Mouse (Mus musculus): ENCODE data around the gene Foxo3.
A peak's percentile ranks its signal among the peaks of the same experiment; 100 is the strongest.

The Foxo3 gene

GRCm38 (mm10) chr10:42276507-42277345 lies at the start of gene Foxo3:
TSS of gene Foxo3 (minus strand) at chr10:42276755.
- DNase-seq, result peak; percentile 93 to 95

DNA sequence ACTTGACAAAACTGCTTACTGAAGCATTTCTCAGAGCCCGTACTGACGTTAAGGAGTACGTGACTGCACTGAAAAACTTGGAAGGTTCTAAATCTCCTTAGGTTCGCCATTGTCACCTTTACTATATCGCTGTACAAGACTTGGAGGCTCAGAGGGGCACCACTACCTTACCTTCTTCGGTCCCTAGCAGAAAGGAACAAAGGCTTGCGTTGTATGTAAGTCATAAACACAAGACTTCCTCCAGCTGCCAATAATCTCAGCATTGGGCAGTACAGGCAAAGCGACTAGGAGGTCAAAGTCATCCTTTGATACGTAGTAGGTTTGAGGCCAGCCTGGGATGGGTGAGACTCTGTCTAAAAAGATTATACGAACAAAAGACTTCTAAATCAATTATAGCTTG lies 48.8 kb upstream of the Foxo3 start:
- no peak for DNase-seq

- no peak for DNase-seq
Measured at GRCm38 (mm10) chr10:42323978-42324377, 47.4 kb upstream of the Foxo3 start.

GRCm38 (mm10) chr10:42313222-42313786 lies 36.7 kb upstream of the Foxo3 start:
- DNase-seq, result no peak

DNA sequence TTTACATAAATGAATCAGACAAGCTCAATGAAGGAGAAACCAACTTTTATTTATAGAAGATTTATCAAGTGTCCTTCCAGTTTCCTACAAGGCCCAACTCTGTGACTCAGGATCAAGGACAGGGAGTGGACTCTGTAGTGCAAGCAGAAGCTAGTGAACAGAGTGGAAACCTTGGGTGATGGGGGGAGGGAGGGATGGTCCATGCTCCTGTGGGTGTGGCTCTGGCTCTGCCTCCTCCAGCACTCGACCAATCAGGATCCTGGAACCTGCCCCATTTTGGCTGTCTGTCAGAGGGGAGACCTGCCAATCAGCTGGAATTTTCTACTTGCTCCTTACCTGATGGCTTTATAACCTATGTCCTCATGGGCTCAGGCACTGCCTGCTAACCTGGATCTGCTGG lies 36.0 kb upstream of the Foxo3 start:
- no peak for DNase-seq

- DNase-seq, result peak in 1 of 2 experiments; percentile 34
Measured at GRCm38 (mm10) chr10:42308687-42308987, 32.1 kb upstream of the Foxo3 start.

- DNase-seq, result peak; percentile 83 to 86
Measured at GRCm38 (mm10) chr10:42307980-42308686, 31.6 kb upstream of the Foxo3 start.

GRCm38 (mm10) chr10:42306422-42306821 lies 29.9 kb upstream of the Foxo3 start:
- DNase-seq, result no peak

DNA sequence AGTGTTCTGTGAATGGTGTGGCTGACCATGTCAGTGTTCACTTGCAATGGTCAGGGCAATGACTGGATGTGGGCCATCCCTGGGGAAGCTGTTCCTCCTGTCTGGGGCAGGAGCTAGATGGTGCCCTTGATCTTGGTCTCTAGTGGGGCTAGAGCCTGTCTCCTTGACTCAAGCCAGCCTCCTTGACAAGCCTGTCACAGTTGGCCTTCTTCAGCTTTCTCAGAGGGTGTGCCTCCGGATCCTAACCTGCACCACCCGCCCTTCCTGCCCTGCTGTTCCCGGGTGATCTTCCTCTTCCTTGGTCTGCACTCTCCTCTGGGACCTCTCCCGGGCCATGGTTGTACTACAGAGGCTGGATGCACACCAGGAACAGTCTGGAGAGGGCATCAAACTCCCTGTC lies 24.2 kb upstream of the Foxo3 start:
- DNase-seq, result no peak

GRCm38 (mm10) chr10:42299967-42300366 lies 23.4 kb upstream of the Foxo3 start:
- DNase-seq, result no peak

- no peak for DNase-seq
Measured at GRCm38 (mm10) chr10:42299426-42299825, 22.9 kb upstream of the Foxo3 start.

DNA sequence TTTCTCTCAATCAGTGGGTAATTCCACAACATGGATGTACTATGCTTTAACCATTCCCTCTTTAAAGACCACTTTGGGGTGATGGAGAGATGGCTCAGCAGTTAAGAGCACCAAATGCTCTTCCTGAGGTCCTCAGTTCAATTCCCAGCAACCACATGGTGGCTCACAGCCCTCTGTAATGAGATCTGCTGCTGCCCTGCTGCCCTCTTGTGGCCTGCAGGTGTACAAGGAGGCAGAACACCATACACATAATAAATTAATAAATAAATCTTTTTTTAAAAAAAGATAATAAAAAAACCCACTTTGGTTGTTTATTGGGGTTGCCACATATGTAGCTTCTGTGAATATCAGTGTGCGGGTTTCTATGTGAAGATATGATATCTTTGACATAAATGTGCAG lies 21.4 kb upstream of the Foxo3 start:
- DNase-seq, result no peak

- no peak for DNase-seq
Measured at GRCm38 (mm10) chr10:42297109-42297508, 20.6 kb upstream of the Foxo3 start.

DNA sequence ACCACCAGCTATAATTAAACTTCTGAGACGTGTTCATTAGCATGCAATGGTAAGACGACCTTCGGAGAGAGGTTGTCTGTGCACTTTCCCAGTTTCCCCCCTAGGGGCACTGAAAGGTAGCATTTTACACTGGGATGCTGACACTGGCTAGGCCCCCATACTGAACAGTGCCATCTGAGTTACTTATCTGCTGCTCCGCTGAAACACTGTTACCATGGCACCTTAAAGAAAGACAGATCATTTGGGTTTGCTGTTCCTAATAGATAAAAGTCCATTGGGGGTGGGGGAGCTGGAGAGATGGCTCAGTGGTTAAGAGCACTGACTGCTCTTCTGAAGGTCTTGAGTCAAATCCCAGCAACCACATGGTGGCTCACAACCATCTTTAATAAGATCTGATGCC lies 20.0 kb upstream of the Foxo3 start:
- no peak for DNase-seq

DNA sequence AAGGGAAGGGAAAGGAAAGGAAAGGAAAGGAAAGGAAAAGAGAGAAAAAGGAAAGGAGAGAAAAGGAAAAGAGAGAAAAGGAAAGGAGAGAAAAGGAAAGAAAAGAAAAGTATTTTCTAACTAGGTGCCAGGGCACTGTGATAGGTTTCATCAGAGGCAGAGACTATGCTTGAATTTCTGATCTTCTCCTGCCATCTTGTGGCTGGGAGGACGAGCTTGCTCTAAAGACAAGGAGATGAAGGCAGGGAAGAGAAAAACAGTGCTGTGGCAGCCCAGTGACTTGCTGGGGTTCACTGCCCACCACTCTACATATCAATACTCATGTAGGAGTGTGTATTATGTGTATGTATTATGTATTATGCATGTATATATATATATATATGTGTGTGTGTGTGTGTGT lies 18.5 kb upstream of the Foxo3 start:
- peak in 1 of 2 experiments; percentile 57 for DNase-seq

DNA sequence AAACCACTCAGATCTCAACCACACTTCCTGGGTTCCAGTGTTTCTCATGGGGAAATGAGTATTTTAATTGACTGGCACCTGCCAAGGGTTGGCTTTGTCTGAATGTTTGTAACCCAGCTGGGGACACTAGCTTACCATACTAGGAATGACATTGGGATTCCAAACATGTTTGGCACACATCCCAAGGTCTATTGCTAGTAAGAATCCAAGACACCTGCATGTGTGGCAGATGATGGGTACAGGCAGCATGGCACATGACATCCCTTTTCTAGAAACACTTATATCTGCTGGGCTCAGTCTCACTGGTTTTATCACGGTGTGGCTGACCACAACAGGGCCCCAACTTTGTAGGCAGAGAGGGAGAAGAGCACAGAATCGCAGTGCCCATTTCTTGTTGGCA lies 17.8 kb upstream of the Foxo3 start:
- DNase-seq, result no peak

DNA sequence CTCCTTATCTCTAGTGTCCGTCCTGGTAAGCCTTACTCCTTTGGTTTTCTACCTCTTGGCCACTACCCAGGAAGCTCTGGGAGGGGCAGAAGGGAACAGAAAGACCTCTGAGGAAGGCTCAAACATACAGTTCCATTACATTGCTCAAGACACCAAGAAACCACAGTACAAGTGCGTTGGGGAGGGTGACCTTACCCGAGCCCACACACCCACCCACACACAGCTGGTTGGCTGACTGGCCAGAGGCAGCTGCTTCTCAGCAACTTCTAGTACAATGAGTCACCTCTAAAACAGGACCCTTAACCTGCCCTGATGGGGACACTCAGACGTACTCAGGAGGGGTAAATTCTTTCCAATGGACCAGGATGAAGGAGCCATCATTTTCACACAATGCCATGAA lies 17.3 kb upstream of the Foxo3 start:
- DNase-seq, result no peak

DNA sequence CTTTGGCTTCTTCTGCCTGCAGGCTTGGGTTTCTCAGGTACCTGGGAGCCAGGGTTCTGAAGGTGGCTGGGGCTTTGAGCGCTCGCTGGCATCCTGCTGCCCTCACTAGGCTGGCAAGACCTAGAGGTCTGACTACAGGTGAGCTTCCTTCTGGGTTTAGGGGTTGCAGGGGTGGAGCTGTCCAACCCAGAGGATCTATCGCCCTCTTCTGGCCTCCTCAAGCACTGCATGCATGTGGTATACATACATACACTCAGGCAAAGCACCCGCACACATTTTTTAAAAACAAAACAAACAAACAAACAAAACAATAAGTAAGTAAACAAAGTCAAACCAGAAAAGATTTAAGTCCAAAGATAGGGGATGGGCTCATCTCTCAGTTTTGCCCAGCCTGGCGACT lies 14.8 kb upstream of the Foxo3 start:
- DNase-seq, result peak; percentile 54 to 78

DNA sequence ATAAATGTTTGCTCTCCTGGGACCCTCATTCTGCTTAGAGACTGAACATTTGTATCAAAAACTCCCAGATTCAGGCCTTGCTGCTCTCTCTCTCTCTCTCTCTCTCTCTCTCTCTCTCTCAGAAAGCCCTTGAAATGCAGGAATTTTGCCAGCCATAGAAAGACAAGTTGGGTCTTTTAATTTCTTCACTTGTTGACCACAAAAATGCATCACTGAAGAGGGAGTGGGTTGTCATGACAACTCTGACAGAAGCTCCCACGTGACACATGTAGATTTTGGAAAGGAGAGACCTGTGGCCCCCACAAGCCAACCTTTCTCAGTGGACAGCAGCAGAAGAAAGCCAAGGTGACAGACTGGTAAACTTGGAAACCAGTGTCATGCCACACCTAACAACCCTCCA lies 11.1 kb upstream of the Foxo3 start:
- DNase-seq, result no peak

DNA sequence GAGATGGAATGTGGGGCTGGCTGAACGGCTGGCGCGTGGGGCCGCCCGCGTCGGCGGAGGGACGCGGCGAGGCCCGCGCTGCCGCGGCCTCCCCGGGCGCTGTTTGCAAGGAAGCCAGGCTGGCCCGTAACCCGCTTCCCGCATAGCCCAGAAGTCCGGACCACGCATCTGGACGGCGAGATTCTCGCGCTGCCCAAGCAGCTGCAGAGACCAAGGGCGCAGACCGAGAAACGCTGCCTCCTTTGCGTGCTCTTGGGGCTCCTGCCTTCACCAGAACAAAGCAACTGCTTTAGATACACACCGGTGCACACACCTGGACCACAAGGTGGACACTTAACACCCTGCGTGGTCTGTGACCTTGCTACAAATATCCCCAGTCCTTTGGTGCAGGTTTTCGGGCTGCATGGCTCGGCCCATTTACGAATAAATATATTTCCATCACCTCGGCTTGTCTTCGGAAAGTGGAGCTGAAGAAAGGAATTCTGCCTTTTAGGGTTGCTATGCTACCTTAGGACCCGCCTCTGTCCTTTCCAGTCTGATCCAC lies 1.8 kb upstream of the Foxo3 start:
- no peak for DNase-seq

GRCm38 (mm10) chr10:42277476-42278306 lies 1.1 kb upstream of the Foxo3 start:
- DNase-seq, result peak; percentile 97 to 98

DNA sequence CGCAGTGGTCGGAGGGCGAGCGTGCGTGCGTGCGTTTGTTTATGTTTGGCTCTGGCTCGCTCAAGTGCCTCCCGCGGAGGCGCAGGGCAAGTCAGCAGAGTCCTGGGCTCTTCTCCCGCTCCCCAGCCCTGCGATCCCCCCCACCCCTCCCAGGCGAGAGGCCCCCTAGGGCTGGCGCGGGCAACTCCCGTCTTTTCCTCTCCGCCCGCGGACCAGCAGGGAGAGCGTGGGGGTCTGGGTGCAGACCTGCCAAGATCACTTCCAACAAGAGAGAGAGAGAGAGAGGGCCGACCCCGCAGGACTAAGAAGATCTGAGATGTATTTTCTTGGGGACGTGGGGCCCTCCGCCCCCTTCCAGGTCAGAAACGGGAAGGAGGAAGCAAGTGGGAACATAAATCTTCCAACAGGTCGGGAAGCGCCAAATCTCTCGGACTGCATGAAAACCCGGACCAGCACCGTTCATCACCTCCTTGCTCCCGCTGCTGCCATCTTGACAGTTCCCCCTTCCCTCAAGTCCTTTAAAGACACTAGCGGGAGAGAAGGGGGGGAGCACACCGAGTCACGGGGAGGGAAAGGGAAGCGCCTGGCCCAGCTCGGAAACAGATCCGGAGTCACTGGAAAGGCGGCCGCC lies 569 bp downstream of the Foxo3 start:
- DNase-seq, result no peak

Data from cerebellum, postnatal 25 days (tissue).